Mouse (Mus musculus) layer of hippocampus, adult 8-10 months (tissue): Measurements from ENCODE around the gene Tubgcp2. TPM values are rescaled to one million over a fixed set of nuclear protein-coding genes. Genes with fewer than 3 reads are reported as not detected.

ENCODE experiments used
- DNase-seq, 2 experiments: peaks; one replicate each; pipeline ENCODE4 v3.0.0; 2022; ENCODE audit warnings: low spot score in 2 of 2
- total RNA-seq, 4 experiments: library from RNA; stranded (reverse); gene quantifications; 2 replicates each; pipeline ENCODE4 v1.2.4; 2022

The Tubgcp2 gene
- total RNA-seq, 4 experiments from 2014 or later: 36.0 to 39.0 (median 36.7) TPM

- DNase-seq: no peak
These were observed 11.4 kb upstream of the Tubgcp2 start for GRCm38 (mm10) chr7:140047811-140048311.

GRCm38 (mm10) chr7:140045546-140045945, 9.1 kb upstream of the Tubgcp2 start:
- DNase-seq: no peak

DNA sequence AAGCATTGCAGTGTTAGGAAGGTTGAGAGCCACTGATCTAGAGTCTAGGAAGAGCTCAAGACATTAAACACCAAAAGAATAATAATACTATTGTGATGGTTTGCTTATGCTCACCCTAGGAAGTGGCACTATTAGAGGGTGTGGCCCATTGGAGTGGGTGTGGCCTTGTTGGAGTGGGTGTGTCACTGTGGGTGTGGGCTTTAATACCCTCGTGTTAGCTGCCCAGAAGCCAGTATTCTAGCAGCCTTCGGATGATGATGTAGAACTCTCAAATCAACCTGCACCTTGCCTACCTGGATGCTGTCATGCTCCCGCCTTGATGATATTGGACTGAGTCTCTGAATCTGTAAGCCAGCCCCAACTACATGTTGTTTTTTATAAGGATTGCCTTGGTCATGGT, 6.3 kb upstream of the Tubgcp2 start:
- DNase-seq: no peak

- no peak for DNase-seq
These were observed 694 bp upstream of the Tubgcp2 start for GRCm38 (mm10) chr7:140037171-140037555.

- peak in 1 of 2 experiments; percentile 0 for DNase-seq
These were observed 1.0 kb downstream of the Tubgcp2 start for GRCm38 (mm10) chr7:140035456-140035855.

GRCm38 (mm10) chr7:140033386-140033785, 3.1 kb downstream of the Tubgcp2 start:
- DNase-seq: no peak

DNA sequence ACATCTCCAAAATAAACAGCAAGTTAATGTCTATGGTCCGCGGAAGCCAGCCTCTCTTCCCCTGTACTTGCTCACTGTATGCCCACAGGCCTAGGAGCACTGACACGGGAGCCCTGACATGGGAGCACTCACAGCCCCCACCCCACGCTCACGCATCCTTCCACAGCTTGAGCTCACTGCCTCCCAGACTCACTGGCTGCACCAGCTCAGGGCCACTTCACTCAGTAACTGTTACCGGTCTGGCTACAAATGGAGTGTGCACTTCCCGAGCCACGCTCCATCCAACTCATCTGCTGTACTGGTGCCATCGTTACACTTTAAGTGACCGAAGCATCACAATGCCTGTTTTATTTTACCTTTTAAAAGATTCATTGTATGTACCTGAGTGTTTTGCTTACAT, 4.1 kb downstream of the Tubgcp2 start:
- no peak for DNase-seq

DNA sequence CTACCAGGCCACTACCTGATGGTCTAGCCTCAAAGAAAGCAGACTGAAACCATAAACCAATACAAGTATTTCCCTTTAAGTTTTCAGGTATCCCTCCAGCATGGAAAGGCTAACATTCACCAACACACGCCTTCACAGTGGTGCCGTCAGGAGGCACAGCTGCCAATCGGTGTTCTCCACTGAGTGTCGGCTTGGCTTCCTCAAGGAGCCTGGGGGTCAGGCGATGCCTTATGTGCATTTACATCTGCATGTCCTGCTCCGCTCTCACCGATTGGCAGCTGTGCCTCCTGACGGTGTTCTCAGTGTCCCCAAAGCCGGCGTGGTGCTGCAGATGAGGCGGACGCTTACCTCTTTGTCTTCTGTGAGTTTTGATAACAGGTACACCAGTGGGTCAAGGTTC, 4.7 kb downstream of the Tubgcp2 start:
- no peak for DNase-seq

- no peak for DNase-seq
These were observed 25.1 kb downstream of the Tubgcp2 start for GRCm38 (mm10) chr7:140011336-140011735.

DNA sequence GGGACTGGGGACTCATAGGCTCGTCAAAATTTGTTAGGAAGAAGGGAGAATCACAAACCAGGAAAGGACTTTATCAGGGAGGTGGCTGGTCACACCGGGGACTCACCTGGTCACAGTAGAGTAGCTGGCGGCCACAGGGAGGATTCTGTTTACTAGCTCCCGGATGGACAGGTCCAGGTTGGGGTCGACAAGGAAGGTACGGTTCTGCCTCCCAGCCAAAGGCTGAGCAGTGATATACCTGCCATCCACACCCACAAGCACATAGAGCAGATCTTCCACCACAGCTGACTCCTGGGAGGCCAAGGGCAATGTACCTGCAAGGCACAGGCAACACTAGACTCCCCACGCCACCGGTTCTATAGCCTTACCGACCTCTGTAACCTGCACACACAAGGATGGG, 28.7 kb downstream of the Tubgcp2 start:
- no peak for DNase-seq

DNA sequence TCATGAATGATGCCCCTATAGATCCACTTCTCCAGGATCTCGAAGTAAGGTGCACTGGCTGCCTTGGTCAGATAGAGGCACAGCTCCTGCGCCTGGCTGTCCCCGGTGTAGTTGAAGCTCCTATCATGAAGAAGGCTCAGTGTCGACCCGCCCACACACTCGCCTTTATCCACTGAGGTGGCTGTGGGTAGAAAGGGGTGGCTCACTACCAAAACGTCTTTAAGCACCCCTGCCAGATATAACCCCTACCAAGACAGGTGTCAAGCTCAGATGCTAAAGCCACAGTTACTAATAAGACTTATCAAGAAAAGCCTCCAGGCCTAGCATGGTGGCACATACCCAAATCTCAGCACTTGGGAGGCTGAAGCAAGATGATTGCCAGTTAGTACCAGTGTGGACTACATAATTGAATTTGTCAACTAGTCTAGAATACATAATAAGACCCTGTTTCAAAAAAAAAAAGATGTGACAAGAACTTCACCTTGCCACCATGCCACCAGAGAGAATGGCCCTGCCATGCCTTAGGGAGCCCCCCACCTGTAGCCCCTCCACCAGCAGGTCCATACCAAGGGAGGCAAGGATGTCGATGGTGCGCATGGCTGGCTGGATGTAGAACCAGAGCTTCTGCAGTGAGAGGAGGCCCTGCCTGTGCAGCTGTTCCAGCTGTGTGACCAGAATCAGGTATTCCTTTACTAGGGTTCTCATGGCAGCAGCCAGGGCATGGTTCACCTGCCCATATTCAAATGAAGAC, 29.4 kb downstream of the Tubgcp2 start:
- DNase-seq: no peak

GRCm38 (mm10) chr7:140004666-140005065, 31.8 kb downstream of the Tubgcp2 start:
- no peak for DNase-seq

- no peak for DNase-seq
These were observed 35.3 kb downstream of the Tubgcp2 start for GRCm38 (mm10) chr7:140001086-140001740.

GRCm38 (mm10) chr7:139998691-139999350, 37.6 kb downstream of the Tubgcp2 start:
- DNase-seq: peak in 1 of 2 experiments; percentile 31

DNA sequence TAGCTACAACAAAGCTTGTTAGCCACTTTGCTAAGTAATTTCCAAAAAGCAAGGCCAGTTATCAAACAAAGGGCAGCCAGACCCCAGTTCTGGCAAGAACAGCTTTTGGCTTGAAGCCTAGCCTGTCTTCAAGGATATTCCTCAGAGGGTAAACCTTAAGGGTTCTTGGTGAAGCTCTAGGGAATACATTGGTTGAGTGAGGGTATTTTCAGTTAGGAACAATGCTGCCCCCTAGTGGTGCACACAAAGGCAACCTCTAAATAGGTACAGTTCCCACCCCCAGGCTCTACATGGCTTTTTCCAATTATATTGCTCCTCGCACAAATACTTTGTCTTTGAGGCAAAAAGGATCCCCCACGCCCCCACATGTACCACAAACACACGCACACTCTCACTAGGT, 41.8 kb downstream of the Tubgcp2 start:
- peak in 1 of 2 experiments; percentile 77 for DNase-seq

- DNase-seq: no peak
These were observed 42.3 kb downstream of the Tubgcp2 start for GRCm38 (mm10) chr7:139994202-139994601.

DNA sequence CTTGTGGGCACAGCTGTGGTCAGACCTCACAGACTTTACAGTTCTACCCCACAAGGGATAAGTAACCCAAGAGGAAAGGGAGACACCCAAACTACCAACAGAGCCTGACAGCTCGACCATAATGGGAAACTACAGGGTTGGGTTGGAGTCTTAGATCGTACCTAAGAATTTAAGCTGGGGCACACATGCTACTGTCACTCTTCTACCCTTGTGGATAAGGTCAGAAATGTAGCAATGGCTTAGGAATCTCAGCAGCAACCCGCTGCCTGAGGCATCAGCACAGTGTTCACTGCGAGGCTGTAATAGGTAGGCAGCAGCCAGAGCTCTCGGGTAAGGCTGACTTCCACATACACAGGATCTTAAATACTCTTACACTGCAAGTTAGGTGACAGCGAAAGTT, 42.9 kb downstream of the Tubgcp2 start:
- DNase-seq: no peak

DNA sequence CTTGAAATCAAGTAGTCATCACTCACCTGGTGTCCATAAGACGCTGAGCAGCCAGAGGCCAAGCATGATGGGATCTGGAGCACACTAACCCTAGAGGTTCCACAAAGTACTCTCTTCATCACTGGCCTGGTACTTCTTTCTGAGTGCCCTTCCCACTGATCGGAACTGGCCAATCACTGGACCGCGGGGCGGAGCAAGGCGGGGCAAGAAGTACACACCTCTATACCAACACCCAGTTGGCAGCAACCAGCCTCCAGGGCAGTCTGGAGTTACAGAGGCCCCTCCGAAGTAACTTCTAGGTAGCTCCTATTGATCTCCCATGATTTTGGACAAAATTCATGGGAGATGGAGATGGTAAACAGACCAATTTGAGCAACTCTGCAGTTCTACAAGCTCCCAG, 44.1 kb downstream of the Tubgcp2 start, which contains the start of gene Adam8:
Gene Adam8 (minus strand): TSS at position 157 of the 400 bp plus-strand sequence.
- DNase-seq: no peak

GRCm38 (mm10) chr7:139990864-139991394, 45.5 kb downstream of the Tubgcp2 start:
- DNase-seq: no peak

DNA sequence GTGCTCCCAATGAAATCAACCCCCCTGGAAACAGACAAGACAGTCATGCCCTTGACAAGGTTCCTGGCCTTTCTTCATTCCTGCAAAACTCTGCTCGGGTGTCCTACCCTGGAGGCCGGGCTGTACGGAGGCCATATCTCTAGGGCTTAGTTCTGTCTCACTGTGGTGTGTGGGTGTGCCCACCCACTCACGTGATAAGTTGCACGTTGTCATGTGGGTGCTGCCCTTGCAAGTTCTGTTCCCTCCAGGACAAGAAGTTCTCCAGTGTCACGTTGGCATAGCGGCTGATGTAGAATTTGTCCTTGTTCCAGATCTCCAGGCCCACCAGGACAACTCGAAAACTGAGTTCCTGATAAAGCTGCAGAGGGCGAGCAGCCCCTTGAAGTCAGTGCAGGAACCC, 48.2 kb downstream of the Tubgcp2 start:
- DNase-seq: no peak

GRCm38 (mm10) chr7:139984505-139984904, 52.0 kb downstream of the Tubgcp2 start:
- no peak for DNase-seq

DNA sequence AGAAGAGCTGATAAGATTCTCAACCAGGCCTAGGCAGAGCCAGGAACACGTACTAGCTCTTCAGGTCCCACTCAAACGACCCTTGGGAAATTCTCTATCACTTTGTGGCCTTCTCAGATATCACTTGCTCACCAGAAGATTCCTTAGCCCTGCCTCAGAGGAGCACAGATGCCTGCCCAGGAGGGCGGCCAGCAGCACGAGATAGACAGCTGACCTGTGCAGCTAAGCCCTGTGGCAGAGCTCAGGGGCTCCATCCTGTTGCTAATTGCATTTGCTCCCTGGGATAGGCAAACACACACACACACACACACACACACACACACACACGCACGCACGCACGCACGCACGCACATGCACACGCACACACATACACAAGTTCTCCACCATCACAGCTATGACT, 54.4 kb downstream of the Tubgcp2 start:
- DNase-seq: no peak
